Mouse (Mus musculus) embryo, embryonic 11.5 days (tissue): ENCODE measurements at regions not wholly inside any gene's neighbourhood (a gene's known extent, or its start where the extent isn't known, plus 50 kb on each side); places are given as distances from the start of the nearest gene placed in this dataset.

Experiments used
- DNase-seq: peaks from one replicate; pipeline ENCODE4 v3.0.0-alpha.2; 2012; ENCODE audit warnings: low read depth, low spot score

DNA sequence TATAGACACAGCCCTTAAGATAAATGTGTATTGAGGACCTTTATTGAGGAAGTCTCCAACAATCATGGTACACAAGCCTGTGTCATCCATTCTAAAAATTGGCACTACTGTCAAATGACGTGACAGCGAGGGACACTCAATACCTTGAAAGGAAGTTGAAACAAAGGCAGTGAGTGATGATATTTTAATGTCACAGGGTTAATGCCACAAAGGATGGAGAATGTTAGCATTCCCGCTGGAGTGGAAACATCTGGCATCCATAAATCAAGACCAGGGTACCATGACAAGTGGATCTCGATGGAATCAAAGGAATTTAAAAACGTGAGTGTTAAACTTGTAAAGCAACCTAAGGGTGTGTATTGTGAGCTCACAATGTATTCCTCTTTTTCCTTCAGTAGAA is 441.5 kb downstream of the Basp1 start:
- DNase-seq = peak; percentile 65

DNA sequence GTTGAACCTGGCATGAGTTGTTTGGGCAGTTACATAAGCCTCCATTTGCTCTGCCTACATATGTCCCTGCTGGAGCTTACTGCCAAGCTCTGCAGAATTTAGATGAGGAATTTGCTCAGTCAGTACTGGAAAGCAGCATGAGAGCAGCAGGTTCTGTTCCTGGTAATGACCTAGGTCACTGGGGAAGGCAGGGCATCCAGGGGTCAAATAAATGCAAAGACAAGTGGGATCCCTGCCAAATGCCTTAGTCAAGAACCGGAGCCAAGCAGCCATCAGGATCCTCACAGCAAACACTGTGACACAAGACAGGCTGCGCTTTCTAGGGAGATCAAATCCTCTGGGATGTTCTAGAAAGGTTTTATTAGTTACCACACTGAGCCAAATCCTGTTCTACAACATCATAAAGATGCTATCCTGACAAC is 444.2 kb downstream of the Basp1 start:
- DNase-seq = no peak

DNA sequence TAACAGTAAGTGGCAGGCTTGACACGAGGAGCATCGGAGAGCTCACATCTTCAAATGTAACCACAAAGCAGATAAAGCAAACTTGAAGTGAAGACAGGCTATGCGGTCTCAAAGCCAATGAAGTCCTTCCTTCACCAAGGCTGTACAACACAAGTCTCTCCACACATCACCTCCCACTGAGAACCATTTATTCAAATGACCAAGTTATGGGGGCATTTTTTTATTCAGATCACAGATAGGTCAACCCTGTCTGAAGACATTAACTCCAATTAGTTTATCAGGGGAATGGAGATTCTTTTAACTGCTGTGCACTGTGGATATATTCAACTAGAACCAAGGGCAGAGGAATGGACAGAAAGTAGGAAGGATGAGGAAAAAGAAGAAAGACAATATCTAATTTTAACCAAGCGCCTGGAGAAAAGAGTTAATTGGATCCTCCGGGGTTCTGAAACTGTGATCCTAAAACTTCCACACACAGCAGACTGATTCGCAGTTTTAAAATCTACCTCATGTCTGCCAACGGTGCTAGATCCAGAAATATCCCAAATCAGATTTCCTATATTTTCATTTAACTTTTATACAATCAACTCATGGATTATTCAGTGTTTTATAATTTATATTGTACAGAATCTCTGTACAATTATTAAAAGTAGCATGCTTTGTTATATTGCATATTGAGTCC is 444.8 kb downstream of the Basp1 start:
- DNase-seq = no peak

DNA sequence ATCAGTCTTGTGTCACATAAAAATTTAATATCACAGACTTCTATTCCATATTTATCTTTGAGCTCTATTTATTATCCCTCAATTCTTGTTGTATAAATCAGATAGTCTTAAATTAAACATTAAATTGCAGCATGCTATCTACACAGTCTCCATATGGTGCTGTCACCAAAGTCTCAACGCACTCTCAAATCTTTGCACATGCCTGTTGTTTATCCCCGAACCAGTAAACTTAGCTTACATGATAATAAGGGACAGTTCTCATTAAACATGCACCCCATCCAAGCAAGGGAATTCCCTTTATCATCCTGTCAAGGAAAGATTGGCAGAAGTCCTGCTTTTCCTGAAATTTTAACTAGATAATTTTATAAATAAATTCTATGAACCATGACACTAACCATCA is 483.8 kb downstream of the Basp1 start:
- DNase-seq = no peak

DNA sequence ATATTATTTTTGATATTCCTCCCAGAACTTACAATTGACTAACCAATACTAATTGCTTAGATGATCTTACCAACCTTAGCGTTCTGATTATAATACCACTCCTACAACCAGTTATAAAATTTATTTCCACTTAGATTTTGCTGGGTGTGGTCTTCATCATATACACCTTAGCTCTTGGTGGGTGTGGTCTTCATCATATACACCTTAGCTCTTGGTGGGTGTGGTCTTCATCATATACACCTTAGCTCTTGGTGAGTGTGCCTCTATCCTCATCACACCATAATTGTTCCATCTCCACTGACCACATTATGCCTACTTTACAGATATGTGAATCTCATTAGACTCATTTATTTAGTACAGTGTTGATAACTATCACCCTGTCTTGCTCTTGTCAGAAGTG is 501.7 kb downstream of the Basp1 start:
- DNase-seq = no peak

DNA sequence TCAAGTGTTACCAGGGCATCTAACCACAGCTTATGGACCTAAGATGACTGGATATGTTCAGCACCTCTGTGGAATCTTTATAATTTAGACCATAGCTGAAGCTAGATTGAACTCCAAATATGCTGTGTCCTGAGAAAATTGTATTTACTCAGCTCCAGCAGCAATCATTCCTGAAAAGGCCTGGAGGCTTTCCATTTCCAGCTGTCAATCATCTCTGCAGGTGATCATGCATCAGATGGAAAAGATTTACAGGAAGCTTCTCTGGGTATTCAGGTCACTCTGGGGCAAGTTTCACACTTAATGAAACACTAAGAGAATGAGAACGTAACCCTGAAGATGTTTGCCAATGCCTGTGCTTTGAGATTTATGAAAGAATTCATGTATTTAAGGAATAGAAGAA is 502.1 kb downstream of the Basp1 start:
- no peak for DNase-seq

DNA sequence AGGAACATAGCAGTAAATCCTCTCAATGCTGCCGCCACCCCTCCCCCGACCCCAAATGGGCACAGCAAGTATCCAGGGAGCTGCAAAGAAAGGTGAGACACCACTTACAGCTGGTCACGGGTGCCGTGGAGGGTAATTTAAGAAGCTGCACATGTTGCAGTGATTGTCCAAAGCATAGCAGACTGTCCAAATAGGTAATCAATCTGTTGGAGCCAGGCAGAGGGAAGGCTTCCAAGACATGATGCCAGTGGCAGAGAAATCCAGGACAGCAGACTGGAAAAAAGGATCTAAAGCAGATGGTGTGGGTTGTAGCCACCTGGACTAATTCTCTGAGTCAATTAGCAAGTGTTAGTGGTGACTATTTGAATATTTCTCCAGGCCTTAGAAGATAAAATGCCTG is 506.6 kb downstream of the Basp1 start:
- DNase-seq = no peak

DNA sequence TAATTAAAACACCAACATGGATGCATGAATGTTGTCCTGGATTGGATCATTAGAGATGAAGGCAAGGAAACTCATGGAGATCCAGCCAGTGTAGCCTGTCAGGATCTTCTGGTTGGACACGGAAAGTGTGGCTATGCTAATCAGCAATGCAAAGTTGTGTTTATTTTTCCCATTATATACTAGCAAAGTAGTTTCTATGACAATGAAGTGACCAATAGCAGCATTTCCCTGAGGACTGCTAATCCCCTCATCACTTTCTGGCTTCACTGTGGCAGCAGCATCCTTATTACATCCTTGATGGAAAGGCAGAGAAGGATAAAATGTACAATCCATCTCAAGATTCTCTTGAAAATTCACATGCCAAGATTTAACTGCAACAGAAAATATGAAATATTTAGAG is 534.7 kb downstream of the Basp1 start:
- no peak for DNase-seq

DNA sequence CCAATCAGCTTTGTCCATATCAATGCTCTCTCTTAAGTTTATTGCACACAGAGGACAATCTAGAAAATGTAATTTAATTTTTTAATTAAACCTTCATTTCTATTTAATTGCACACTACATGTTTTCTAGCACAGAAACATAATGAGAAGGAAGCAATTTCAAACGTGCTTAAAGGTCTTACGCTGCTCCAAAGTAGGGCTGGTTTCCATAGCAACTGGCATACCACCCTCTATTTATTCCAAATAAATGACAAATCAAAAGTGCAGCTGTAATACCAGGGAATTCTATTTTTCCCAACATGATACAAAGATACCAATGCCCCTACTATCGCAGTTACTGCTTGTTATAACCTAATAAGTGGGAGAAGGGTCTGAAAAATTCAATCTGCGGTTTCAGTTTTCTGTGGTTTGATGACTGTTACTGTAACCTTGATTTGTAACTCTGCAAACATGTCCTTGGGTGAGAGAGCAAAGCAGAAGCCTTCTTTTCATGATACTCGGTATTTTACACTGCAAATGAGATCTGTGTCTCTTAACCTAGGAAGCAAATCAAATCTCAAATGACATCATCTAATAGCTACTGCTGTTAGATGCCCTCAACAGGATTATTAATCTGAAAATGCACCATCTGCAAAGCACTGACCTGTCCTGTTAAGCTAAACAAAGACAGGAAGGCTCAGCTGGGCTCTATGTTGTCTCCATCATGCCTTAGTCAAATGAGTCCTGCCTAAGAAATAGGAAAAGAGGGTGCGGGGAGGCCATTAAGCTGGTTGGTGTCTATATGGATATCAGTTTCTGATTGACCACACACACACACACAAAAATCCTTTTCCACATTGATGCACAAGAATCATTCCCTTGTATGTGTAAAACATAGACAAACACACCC is 535.6 kb downstream of the Basp1 start:
- DNase-seq = no peak

DNA sequence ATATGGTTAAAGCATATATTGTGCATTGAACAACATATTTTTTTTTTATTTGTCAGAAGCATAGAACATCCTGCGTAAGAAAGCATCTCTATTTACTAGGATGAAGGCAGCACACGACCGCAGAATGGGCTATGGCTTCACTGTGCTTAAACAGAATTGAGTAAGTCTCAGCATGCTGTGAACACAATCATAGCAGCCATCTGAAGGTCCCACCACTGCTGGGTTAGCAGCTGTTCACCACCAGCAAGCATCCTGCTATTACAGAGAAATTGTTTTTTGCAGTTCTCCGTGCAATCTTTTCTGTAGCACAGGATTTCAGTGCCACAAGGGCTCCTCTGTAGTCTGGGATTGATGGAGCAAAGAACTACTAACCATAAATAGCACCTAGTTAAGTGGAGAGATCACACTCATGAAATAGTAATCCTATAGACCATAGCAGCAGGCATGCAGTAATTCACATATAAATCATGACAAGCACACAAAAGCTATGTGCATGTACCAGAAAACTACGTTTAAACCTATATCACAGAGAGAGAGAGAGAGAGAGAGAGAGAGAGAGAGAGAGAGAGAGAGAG is 537.3 kb downstream of the Basp1 start:
- no peak for DNase-seq

DNA sequence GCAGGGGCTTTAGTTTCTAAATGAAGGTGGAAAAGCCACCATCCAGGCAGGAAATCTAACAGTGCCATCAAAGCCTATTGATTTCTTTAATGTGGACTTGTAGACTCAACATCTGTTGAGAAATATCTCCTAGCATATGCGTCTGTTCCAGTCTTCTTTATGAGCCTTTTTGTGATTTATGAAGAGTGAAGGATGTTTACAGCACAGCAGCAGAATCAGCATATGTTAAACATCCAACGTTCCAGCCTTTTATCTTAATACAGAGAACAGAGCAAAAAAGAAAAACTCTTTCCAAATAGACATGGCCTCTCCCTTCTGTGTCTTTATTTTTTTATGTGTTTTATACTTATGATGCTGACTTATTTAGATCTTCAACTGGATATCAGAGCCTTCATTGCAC is 573.3 kb downstream of the Basp1 start:
- DNase-seq = no peak

DNA sequence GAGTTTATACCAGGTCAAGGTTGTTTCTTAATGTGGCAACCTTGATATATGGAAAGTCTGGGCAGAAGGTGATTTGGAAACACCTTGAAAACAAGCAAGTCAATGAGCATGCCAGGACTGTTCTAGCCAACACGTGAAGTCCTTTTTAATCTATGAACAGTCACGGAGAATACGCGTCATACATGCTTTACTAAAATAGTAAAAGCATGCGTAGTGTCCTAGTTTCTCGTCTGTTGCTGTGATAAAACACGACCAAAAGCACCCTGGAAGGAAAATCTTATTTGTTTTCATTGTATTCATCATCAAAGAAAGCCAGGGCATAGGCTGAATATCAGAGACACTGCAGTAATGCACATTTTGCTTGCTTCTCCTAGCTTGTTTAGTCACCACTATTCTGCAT is 575.2 kb downstream of the Basp1 start:
- no peak for DNase-seq

DNA sequence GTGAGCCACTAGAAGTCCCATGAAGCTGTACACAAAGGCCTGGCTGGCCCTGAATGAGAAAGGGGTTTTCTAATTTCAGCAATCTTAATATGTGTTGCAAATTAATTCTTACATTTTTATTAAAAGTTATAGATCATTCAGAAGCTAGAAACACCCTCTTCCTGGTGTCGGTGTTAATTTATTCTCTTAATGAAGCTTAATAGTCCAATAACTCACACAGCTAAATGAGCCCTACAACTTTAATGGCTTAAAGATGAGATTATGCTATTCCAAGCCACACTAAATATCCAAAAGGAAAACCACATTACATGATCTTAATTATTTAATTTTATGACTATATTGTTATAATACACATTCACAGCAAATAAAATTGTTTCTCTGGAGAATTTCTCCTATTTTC is 585.7 kb downstream of the Basp1 start:
- DNase-seq = no peak

DNA sequence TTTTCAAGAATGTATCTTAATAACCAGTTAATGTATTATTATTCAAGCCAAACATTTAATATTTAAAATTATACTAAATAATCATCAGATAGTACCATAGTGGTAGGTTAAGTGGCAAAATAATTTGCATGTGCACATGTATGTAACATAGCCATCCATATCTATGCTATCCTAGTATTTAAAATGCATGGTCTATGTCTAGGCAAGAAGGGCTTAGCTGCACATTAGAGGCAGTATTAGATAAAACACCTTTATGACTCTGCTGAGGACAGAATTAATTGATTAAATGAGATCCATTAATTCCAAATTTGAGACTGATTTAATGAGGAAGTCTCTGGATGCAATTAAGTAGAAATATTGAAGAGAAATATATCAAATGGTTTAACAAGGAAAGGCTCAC is 586.3 kb downstream of the Basp1 start:
- DNase-seq = no peak

DNA sequence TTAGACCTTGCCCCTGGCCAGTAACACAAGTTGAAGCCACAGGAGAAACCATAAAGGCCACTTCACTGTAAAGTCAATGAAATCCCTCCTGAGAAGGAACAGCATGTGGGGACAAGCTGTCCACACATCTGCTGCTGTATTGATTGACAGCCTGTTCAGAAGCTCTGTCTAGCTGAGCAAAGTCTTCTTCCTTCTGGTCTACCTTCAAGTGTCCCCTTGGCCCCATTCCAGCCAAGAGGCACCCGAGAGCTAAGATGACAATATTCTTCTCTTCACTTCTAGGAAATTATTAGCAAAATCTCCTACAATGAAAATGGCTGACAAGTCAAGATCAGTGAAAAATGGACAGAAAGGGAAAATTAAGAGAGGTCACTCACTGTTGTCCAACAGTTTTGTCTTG is 616.7 kb downstream of the Basp1 start:
- DNase-seq = no peak

DNA sequence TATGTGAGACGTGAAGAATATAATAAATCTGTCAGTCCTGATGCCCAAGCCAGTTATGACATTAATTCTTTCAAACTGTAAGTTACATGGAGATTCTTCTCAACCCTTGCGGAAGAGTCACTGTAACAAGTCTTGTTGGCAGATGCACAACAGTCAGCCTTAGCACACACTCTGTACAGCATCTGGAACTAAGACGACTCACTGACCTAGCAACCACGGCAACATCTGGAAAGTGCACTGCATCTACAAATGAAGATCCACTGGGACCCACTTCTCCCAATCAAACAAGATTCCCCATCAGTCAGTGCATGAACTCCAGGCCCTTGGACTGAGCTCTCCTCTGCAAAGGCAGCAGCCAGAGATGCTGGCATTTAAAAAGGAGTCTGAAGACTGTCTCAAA is 620.2 kb downstream of the Basp1 start:
- DNase-seq = no peak

DNA sequence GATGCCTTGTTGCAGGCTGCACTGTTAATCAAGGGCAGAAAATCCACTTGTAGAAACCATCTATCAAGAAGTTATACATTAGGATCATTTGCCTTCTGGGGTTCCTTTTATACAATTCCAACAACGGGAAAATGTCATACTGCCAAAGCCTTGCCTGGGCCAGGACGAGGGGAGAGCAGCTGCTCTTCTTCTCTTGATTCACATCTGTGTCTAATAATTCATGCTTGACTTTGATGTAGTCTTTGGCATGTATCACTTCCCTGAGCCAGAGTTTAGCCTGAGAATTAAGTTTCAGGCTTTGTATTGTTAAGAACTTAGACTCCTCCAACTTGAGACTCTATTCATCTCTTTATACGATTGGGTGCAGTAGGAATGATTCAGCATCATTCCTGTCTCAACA is 627.2 kb downstream of the Basp1 start:
- DNase-seq = no peak

DNA sequence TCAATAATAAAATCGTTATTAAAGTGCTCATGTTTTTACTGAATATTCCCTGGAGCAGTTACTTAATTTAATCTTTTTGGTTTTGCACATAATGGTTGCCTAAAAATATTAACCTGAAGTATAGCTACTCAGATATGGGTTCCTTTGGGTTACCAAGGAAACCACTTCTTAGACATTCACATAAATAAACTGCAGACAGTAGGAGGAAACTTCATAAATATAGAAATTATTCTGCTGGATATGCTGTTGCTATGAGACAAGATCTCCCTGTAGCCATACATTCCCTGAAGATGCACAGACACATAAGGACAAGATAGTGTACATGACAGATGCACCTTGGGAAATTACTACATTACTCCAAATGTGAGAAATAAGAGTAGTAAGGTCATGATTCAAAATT is 635.3 kb downstream of the Basp1 start:
- DNase-seq = no peak

DNA sequence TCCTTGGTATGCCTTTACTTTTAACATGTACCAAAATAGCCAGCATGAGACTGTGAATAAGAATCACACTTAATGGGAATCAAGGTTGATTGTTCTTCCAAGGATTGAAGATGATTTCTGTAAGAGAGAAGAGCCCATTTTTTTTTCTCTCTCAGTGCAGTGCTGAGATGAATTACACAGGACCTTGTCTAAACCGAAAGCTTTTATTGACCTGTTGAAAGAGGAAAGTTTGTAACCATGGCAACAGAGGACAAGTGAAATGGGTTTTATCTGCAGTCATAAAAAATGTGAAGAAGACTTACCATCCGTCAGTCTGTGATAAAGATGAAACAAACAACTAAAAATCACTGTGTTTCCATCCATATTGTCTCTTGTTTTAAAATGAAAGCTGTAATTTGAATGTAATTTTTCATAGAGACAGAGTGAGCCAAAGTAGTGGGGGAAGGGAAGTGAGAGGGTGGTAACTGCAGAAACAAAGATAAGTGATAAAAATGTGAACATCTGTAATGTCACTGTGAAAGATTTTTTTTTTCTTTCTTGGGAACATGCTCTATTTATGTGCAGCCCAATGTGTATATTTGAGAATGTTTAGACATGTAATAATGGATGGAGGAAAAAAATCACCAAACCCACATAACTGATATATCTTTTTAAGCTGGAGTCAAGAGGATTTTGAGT is 661.9 kb downstream of the Basp1 start:
- DNase-seq = peak; percentile 17

DNA sequence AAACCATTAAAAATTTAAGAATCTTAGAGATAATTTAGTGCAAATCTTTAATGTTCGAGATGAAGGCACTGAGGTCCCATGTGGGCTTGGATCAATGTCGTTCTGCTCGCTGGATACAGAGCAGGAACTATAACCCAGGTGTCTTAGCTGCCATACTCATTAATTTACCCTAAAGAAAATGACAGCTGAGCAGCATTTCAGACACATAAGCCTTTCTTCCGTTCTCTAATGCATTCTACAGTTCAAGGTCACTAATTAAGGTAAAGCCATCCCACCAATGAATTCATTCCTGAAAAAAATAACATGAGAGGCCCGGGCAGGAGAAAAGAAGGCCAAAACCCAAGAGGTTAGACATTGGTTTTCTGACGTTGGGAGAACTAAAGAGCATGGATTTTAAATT is 670.3 kb downstream of the Basp1 start:
- no peak for DNase-seq

DNA sequence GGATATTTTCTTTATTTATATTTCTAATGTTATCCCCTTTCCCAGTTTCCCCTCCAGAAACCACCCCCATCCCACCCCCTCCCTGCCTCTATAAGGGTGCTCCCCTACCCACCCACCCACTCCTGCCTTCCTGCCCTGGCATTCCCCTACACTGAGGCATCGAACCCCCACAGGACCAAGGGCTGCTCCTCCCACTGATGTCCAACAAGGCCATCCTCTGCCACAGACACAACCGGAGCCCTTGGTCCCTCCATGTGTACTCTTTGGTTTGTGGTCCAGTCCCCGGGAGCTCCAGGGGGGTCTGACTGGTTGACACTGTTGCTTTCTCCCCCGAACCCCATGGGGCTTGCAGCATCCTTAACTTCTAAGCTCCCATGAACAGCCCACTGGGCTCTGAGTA is 688.4 kb downstream of the Basp1 start:
- no peak for DNase-seq

DNA sequence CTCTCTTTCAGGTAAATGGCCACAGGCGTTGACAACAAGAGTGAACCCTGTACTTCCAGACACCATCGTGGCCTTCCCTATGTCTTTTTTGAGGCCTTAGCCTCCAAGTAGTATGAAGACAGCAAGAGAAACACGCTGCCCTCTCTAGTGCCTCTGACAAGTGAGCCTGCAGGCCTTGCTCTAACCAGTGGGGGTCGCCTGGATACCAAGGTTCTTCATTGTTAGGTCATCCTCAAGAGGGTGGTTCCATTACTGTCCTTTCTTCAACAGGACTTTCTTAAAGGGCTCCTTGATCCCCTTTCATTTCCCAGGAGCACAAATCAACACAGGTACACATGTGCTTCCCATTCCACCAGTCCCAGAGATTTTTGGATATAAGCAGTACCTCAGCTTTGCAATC is 688.9 kb downstream of the Basp1 start:
- DNase-seq = peak; percentile 39
